Mouse (Mus musculus): ENCODE measurements around the gene Sprr2a2.
"Not testable (repeated sequence)": the region's sequence is repeated elsewhere in the genome, so short reads cannot be mapped to it uniquely, and the experiment has no call there.

DNA sequence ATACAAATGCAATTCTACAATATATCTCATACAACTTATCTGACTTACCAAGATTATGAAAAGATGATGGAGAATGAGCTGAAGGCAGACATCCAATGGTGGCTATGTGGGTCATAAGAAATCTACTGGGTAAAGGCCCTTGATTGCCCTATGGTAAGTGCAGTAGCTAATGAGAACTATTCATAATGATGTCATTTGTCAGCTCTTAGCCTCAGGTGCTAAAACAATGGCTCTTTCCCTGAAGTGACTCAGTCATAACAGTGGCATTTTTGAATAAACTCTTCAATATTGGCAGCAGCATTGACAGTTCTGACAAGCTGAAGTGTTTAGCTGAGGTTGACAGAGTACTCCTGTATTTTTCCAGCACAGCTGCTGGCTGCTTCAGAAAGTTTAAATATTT lies 2.1 kb upstream of the Sprr2a2 start:
- TF ChIP-seq CTCF (IDR thresholded peaks at IDR 0.05; ENCODE audit: low read depth); EP300 (optimal IDR thresholded peaks at IDR 0.05): not testable (repeated sequence)
